Mouse (Mus musculus): ENCODE data around the gene Fam71f1.

DNA sequence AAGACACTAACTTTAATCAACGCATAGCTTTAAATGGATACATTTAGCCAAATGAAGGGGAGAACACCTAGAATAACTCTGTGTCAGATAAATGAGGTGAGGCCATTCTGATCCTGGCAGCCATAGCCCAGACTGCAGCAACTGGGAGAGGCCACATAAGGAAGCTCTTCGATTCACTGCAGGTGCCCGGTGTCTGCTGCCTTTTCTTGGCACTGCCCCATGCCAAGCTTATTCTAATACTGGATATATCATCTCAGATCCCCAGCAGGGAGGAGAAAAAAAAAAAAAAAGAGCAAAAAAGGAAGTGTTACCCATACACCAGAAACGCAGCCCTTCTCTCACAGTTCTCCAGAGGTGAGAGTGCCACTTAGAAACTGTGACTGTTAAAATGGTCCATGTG lies 58.4 kb downstream of the Fam71f1 start:
- TF ChIP-seq CTCF (IDR thresholded peaks at IDR 0.05; ENCODE audit: extremely low read depth, insufficient read depth, low read length) (no peak), POLR2A (IDR thresholded peaks at IDR 0.05; ENCODE audit: extremely low read depth, insufficient read depth, low read length) (no peak)

All from cortical plate, adult 2 months (tissue).